Mouse (Mus musculus) heart, embryonic 10.5 days (tissue): Measurements from ENCODE around the gene Pde4dip. TPM values are rescaled to one million over a fixed set of nuclear protein-coding genes. Genes with fewer than 3 reads are reported as not detected.

Experiments
- DNase-seq: peaks from one replicate; pipeline ENCODE4 v3.0.0-alpha.2; 2017; ENCODE audit warnings: low spot score
- H3K27ac ChIP-seq: fragments of 300-500 bp; sonication (generic); 2 replicates; pipeline ENCODE4 v1.5.1; 2016; ENCODE audit warnings: mild to moderate bottlenecking
- H3K27me3 ChIP-seq: fragments of 300-500 bp; sonication (generic); 2 replicates; pipeline ENCODE4 v1.6.1; 2016; ENCODE audit warnings: mild to moderate bottlenecking; ENCODE audit not compliant: poor library complexity, insufficient read depth, severe bottlenecking
- H3K36me3 ChIP-seq: fragments of 300-500 bp; sonication (generic); 2 replicates; pipeline ENCODE4 v1.6.1; 2016; ENCODE audit warnings: mild to moderate bottlenecking, moderate library complexity
- H3K4me1 ChIP-seq: fragments of 300-500 bp; sonication (generic); 2 replicates; pipeline ENCODE4 v1.6.1; 2016; ENCODE audit warnings: mild to moderate bottlenecking
- H3K4me3 ChIP-seq: fragments of 300-500 bp; sonication (generic); 2 replicates; pipeline ENCODE4 v1.5.1; 2016; ENCODE audit warnings: mild to moderate bottlenecking, moderate library complexity
- H3K9me3 ChIP-seq: fragments of 300-500 bp; sonication (generic); 2 replicates; pipeline ENCODE4 v1.6.1; 2016; ENCODE audit warnings: mild to moderate bottlenecking, moderate library complexity
- WGBS: fragments of 180-500 bp; shearing (Covaris S2); methylation state at CpG from one replicate; pipeline ENCODE4 v1.1.7; 2016; 5-methylcytosine and 5-hydroxymethylcytosine counted together
- polyA plus RNA-seq: library from polyadenylated mRNA; unstranded; fragments of >200 nt; fragmentation: Nextera tagmentation; extraction: Ambion mirVana; gene quantifications from 2 replicates; pipeline ENCODE4 v1.2.1, GENCODE M21; 2016

Gene Pde4dip
- polyA plus RNA-seq, 1 experiment from 2014 or later, result 42.0 TPM

GRCm38 (mm10) chr3:97702448-97703080 is 185.9 kb downstream of the Pde4dip start:
- Histone ChIP-seq H3K9me3 (no peaks in the 10 kb centered on the region), H3K27ac (no peak overlapping the region), H3K36me3 (peaks cover 79% of the 10 kb centered on the region), H3K27me3 (no peaks in the 10 kb centered on the region), H3K4me1 (no peaks in the 10 kb centered on the region), H3K4me3 (no peak overlapping the region)
- 88% methylated on average over 11 of the region's 11 CpGs for WGBS
- no peak for DNase-seq

- no peaks in the 10 kb centered on the region for H3K9me3 ChIP-seq
- no peaks in the 10 kb centered on the region for H3K27me3 ChIP-seq
- H3K4me1 ChIP-seq, result no peaks in the 10 kb centered on the region
- no peak overlapping the region for H3K4me3 ChIP-seq
- no peak overlapping the region for H3K27ac ChIP-seq
- no peak for DNase-seq
- peaks cover 78% of the 10 kb centered on the region for H3K36me3 ChIP-seq
- 68% methylated on average over 3 of the region's 3 CpGs for WGBS
Measured at GRCm38 (mm10) chr3:97701198-97701597, 187.3 kb downstream of the Pde4dip start.

- no peak overlapping the region for H3K4me3 ChIP-seq
- no peaks in the 10 kb centered on the region for H3K27me3 ChIP-seq
- H3K9me3 ChIP-seq, result no peaks in the 10 kb centered on the region
- H3K4me1 ChIP-seq, result no peaks in the 10 kb centered on the region
- H3K36me3 ChIP-seq, result peaks cover 86% of the 10 kb centered on the region
- H3K27ac ChIP-seq, result no peak overlapping the region
- WGBS, result 71% methylated on average over 3 of the region's 3 CpGs
- DNase-seq, result no peak
Measured at GRCm38 (mm10) chr3:97699061-97699460, 189.4 kb downstream of the Pde4dip start.

GRCm38 (mm10) chr3:97697291-97697690 is 191.2 kb downstream of the Pde4dip start:
- DNase-seq, result no peak
- H3K36me3 ChIP-seq, result peaks cover 84% of the 10 kb centered on the region
- WGBS, result 78% methylated on average over 9 of the region's 9 CpGs
- no peak overlapping the region for H3K27ac ChIP-seq
- no peak overlapping the region for H3K4me3 ChIP-seq
- no peaks in the 10 kb centered on the region for H3K27me3 ChIP-seq
- peaks cover 3% of the 10 kb centered on the region for H3K4me1 ChIP-seq
- no peaks in the 10 kb centered on the region for H3K9me3 ChIP-seq

- no peak overlapping the region for H3K27ac ChIP-seq
- H3K9me3 ChIP-seq, result no peaks in the 10 kb centered on the region
- WGBS, result 76% methylated on average over 9 of the region's 9 CpGs
- no peak for DNase-seq
- no peaks in the 10 kb centered on the region for H3K27me3 ChIP-seq
- H3K4me3 ChIP-seq, result no peak overlapping the region
- peaks cover 7% of the 10 kb centered on the region for H3K4me1 ChIP-seq
- peaks cover 84% of the 10 kb centered on the region for H3K36me3 ChIP-seq
Measured at GRCm38 (mm10) chr3:97696866-97697265, 191.6 kb downstream of the Pde4dip start.

GRCm38 (mm10) chr3:97693806-97694205 is 194.7 kb downstream of the Pde4dip start:
- 89% methylated on average over 6 of the region's 6 CpGs for WGBS
- Histone ChIP-seq H3K27me3 (no peaks in the 10 kb centered on the region), H3K4me1 (peaks cover 26% of the 10 kb centered on the region), H3K9me3 (no peaks in the 10 kb centered on the region), H3K4me3 (no peak overlapping the region), H3K27ac (no peak overlapping the region), H3K36me3 (peaks cover 85% of the 10 kb centered on the region)
- no peak for DNase-seq

GRCm38 (mm10) chr3:97691443-97692017 is 197.0 kb downstream of the Pde4dip start:
- Histone ChIP-seq H3K27me3 (no peaks in the 10 kb centered on the region), H3K9me3 (no peaks in the 10 kb centered on the region), H3K4me1 (peaks cover 26% of the 10 kb centered on the region), H3K4me3 (no peak overlapping the region), H3K27ac (peak overlapping the region; percentile 59), H3K36me3 (peaks cover 69% of the 10 kb centered on the region)
- 56% methylated on average over 12 of the region's 12 CpGs for WGBS
- no peak for DNase-seq

GRCm38 (mm10) chr3:97690590-97690989 is 197.9 kb downstream of the Pde4dip start:
- no peak for DNase-seq
- Histone ChIP-seq H3K4me3 (no peak overlapping the region), H3K27me3 (no peaks in the 10 kb centered on the region), H3K4me1 (peaks cover 26% of the 10 kb centered on the region), H3K9me3 (no peaks in the 10 kb centered on the region), H3K36me3 (peaks cover 62% of the 10 kb centered on the region), H3K27ac (peak overlapping the region; percentile 59)
- 36% methylated on average over 7 of the region's 7 CpGs for WGBS

- Histone ChIP-seq H3K36me3 (peaks cover 49% of the 10 kb centered on the region), H3K27ac (no peak overlapping the region), H3K9me3 (no peaks in the 10 kb centered on the region), H3K4me3 (no peak overlapping the region), H3K4me1 (peaks cover 31% of the 10 kb centered on the region), H3K27me3 (no peaks in the 10 kb centered on the region)
- DNase-seq, result no peak
- 42% methylated on average over 2 of the region's 2 CpGs for WGBS
Measured at GRCm38 (mm10) chr3:97689289-97689688, 199.2 kb downstream of the Pde4dip start.

GRCm38 (mm10) chr3:97686372-97687117 is 202.0 kb downstream of the Pde4dip start:
- 75% methylated on average over 4 of the region's 4 CpGs for WGBS
- no peaks in the 10 kb centered on the region for H3K9me3 ChIP-seq
- H3K4me1 ChIP-seq, result peaks cover 42% of the 10 kb centered on the region
- no peak overlapping the region for H3K27ac ChIP-seq
- H3K36me3 ChIP-seq, result peaks cover 26% of the 10 kb centered on the region
- no peak for DNase-seq
- H3K27me3 ChIP-seq, result no peaks in the 10 kb centered on the region
- no peak overlapping the region for H3K4me3 ChIP-seq

GRCm38 (mm10) chr3:97683560-97684195 is 204.8 kb downstream of the Pde4dip start:
- 2% methylated on average over 16 of the region's 16 CpGs for WGBS
- peak overlapping the region; percentile 49 for H3K4me3 ChIP-seq
- peaks cover 4% of the 10 kb centered on the region; the same call in 1 of the 2 replicates for H3K36me3 ChIP-seq
- peaks cover 28% of the 10 kb centered on the region for H3K4me1 ChIP-seq
- DNase-seq, result peak; percentile 85
- no peaks in the 10 kb centered on the region for H3K27me3 ChIP-seq
- peak overlapping the region; percentile 77 for H3K27ac ChIP-seq
- H3K9me3 ChIP-seq, result no peaks in the 10 kb centered on the region

GRCm38 (mm10) chr3:97682576-97682975 is 205.9 kb downstream of the Pde4dip start:
- Histone ChIP-seq H3K27me3 (no peaks in the 10 kb centered on the region), H3K36me3 (no peaks in the 10 kb centered on the region), H3K4me3 (peak overlapping the region; percentile 63), H3K4me1 (peaks cover 28% of the 10 kb centered on the region), H3K27ac (no peak overlapping the region), H3K9me3 (no peaks in the 10 kb centered on the region)
- WGBS, result 13% methylated on average over 5 of the region's 5 CpGs
- no peak for DNase-seq

- peak overlapping the region; percentile 63 for H3K4me3 ChIP-seq
- peaks cover 28% of the 10 kb centered on the region for H3K4me1 ChIP-seq
- H3K9me3 ChIP-seq, result no peaks in the 10 kb centered on the region
- H3K36me3 ChIP-seq, result no peaks in the 10 kb centered on the region
- H3K27me3 ChIP-seq, result no peaks in the 10 kb centered on the region
- peak overlapping the region; percentile 73 for H3K27ac ChIP-seq
- DNase-seq, result no peak
- 3% methylated on average over 11 of the region's 11 CpGs for WGBS
Measured at GRCm38 (mm10) chr3:97682159-97682502, 206.4 kb downstream of the Pde4dip start.
